Mouse (Mus musculus): ENCODE results near the gene Ube2m. TPM values are rescaled to one million over a fixed set of nuclear protein-coding genes. Genes with fewer than 3 reads are reported as not detected.
A peak's percentile ranks its signal among the peaks of the same experiment; 100 is the strongest.

Ube2m gene
- polyA plus RNA-seq, 1 experiment, result 195 TPM

GRCm38 (mm10) chr7:13043445-13044253, 5.6 kb upstream of the Ube2m start:
- H3K27me3 ChIP-seq (ENCODE audit: control insufficient read depth, insufficient read depth, low read length, poor library complexity, severe bottlenecking), result no peaks in the 10 kb centered on the region
- H3K4me1 ChIP-seq (ENCODE audit: control insufficient read depth, insufficient read depth, low read length), result no peaks in the 10 kb centered on the region
- H3K9ac ChIP-seq (ENCODE audit: low read depth, poor library complexity, severe bottlenecking), result peak overlapping the region; percentile 59
- H3K36me3 ChIP-seq (ENCODE audit: control insufficient read depth, insufficient read depth, low read length, poor library complexity, severe bottlenecking), result no peaks in the 10 kb centered on the region
- H3K9me3 ChIP-seq (replicated peaks; ENCODE audit: control insufficient read depth, insufficient read depth, low read length, poor library complexity, severe bottlenecking), result no peaks in the 10 kb centered on the region
- H3K27ac ChIP-seq (ENCODE audit: insufficient read depth, low read length), result no peak overlapping the region
- 0 out of 2 replicates have a peak, but pooled peaks have one; percentile 12 for TF ChIP-seq EP300 (IDR thresholded peaks at IDR 0.05; ENCODE audit: insufficient read depth, low read depth, low read length)
- no peak for TF ChIP-seq POLR2A (IDR thresholded peaks at IDR 0.05; ENCODE audit: insufficient read depth, low read length)
- peak overlapping the region; percentile 76 for H3K4me3 ChIP-seq (ENCODE audit: low read depth, low read length)

GRCm38 (mm10) chr7:13043120-13043444, 5.0 kb upstream of the Ube2m start:
- TF ChIP-seq CTCF (IDR thresholded peaks at IDR 0.05; ENCODE audit: low read depth, low read length) (no peak), POLR2A (IDR thresholded peaks at IDR 0.05; ENCODE audit: insufficient read depth, low read length) (no peak), EP300 (IDR thresholded peaks at IDR 0.05; ENCODE audit: insufficient read depth, low read depth, low read length) (no peak)
- Histone ChIP-seq H3K9ac (ENCODE audit: low read depth, poor library complexity, severe bottlenecking) (peak overlapping the region; percentile 59), H3K4me3 (ENCODE audit: low read depth, low read length) (peak overlapping the region; percentile 76), H3K4me1 (ENCODE audit: control insufficient read depth, insufficient read depth, low read length) (no peaks in the 10 kb centered on the region), H3K36me3 (ENCODE audit: control insufficient read depth, insufficient read depth, low read length, poor library complexity, severe bottlenecking) (no peaks in the 10 kb centered on the region), H3K9me3 (replicated peaks; ENCODE audit: control insufficient read depth, insufficient read depth, low read length, poor library complexity, severe bottlenecking) (no peaks in the 10 kb centered on the region), H3K27me3 (ENCODE audit: control insufficient read depth, insufficient read depth, low read length, poor library complexity, severe bottlenecking) (no peaks in the 10 kb centered on the region), H3K27ac (ENCODE audit: insufficient read depth, low read length) (no peak overlapping the region)

- TF ChIP-seq POLR2A (IDR thresholded peaks at IDR 0.05; ENCODE audit: insufficient read depth, low read length) (no peak), EP300 (IDR thresholded peaks at IDR 0.05; ENCODE audit: insufficient read depth, low read depth, low read length) (no peak), CTCF (IDR thresholded peaks at IDR 0.05; ENCODE audit: low read depth, low read length) (no peak)
- Histone ChIP-seq H3K9me3 (replicated peaks; ENCODE audit: control insufficient read depth, insufficient read depth, low read length, poor library complexity, severe bottlenecking) (no peaks in the 10 kb centered on the region), H3K27me3 (ENCODE audit: control insufficient read depth, insufficient read depth, low read length, poor library complexity, severe bottlenecking) (no peaks in the 10 kb centered on the region), H3K4me3 (ENCODE audit: low read depth, low read length) (no peak overlapping the region), H3K4me1 (ENCODE audit: control insufficient read depth, insufficient read depth, low read length) (no peaks in the 10 kb centered on the region), H3K9ac (ENCODE audit: low read depth, poor library complexity, severe bottlenecking) (no peak overlapping the region), H3K27ac (ENCODE audit: insufficient read depth, low read length) (no peak overlapping the region), H3K36me3 (ENCODE audit: control insufficient read depth, insufficient read depth, low read length, poor library complexity, severe bottlenecking) (no peaks in the 10 kb centered on the region)
Observed at GRCm38 (mm10) chr7:13042511-13042910, 4.4 kb upstream of the Ube2m start.

GRCm38 (mm10) chr7:13041256-13041655, 3.2 kb upstream of the Ube2m start:
- Histone ChIP-seq H3K36me3 (ENCODE audit: control insufficient read depth, insufficient read depth, low read length, poor library complexity, severe bottlenecking) (no peaks in the 10 kb centered on the region), H3K27ac (ENCODE audit: insufficient read depth, low read length) (no peak overlapping the region), H3K4me3 (ENCODE audit: low read depth, low read length) (no peak overlapping the region), H3K4me1 (ENCODE audit: control insufficient read depth, insufficient read depth, low read length) (no peaks in the 10 kb centered on the region), H3K9ac (ENCODE audit: low read depth, poor library complexity, severe bottlenecking) (no peak overlapping the region), H3K27me3 (ENCODE audit: control insufficient read depth, insufficient read depth, low read length, poor library complexity, severe bottlenecking) (no peaks in the 10 kb centered on the region), H3K9me3 (replicated peaks; ENCODE audit: control insufficient read depth, insufficient read depth, low read length, poor library complexity, severe bottlenecking) (no peaks in the 10 kb centered on the region)
- TF ChIP-seq EP300 (IDR thresholded peaks at IDR 0.05; ENCODE audit: insufficient read depth, low read depth, low read length) (no peak), POLR2A (IDR thresholded peaks at IDR 0.05; ENCODE audit: insufficient read depth, low read length) (no peak), CTCF (IDR thresholded peaks at IDR 0.05; ENCODE audit: low read depth, low read length) (no peak)

- TF ChIP-seq POLR2A (IDR thresholded peaks at IDR 0.05; ENCODE audit: insufficient read depth, low read length) (no peak), CTCF (IDR thresholded peaks at IDR 0.05; ENCODE audit: low read depth, low read length) (no peak), EP300 (IDR thresholded peaks at IDR 0.05; ENCODE audit: insufficient read depth, low read depth, low read length) (no peak)
- H3K4me3 ChIP-seq (ENCODE audit: low read depth, low read length), result peak overlapping the region; percentile 82
- peak overlapping the region; percentile 78 for H3K9ac ChIP-seq (ENCODE audit: low read depth, poor library complexity, severe bottlenecking)
- no peaks in the 10 kb centered on the region for H3K4me1 ChIP-seq (ENCODE audit: control insufficient read depth, insufficient read depth, low read length)
- H3K9me3 ChIP-seq (replicated peaks; ENCODE audit: control insufficient read depth, insufficient read depth, low read length, poor library complexity, severe bottlenecking), result no peaks in the 10 kb centered on the region
- H3K36me3 ChIP-seq (ENCODE audit: control insufficient read depth, insufficient read depth, low read length, poor library complexity, severe bottlenecking), result peaks cover 9% of the 10 kb centered on the region; the same call in 1 of the 2 replicates
- H3K27ac ChIP-seq (ENCODE audit: insufficient read depth, low read length), result peak overlapping the region; percentile 82; the same call in 1 of the 2 replicates
- no peaks in the 10 kb centered on the region for H3K27me3 ChIP-seq (ENCODE audit: control insufficient read depth, insufficient read depth, low read length, poor library complexity, severe bottlenecking)
Observed at GRCm38 (mm10) chr7:13039181-13039580, 1.1 kb upstream of the Ube2m start.

GRCm38 (mm10) chr7:13038621-13039169, 620 bp upstream of the Ube2m start:
- no peaks in the 10 kb centered on the region for H3K4me1 ChIP-seq (ENCODE audit: control insufficient read depth, insufficient read depth, low read length)
- no peaks in the 10 kb centered on the region for H3K9me3 ChIP-seq (replicated peaks; ENCODE audit: control insufficient read depth, insufficient read depth, low read length, poor library complexity, severe bottlenecking)
- H3K27me3 ChIP-seq (ENCODE audit: control insufficient read depth, insufficient read depth, low read length, poor library complexity, severe bottlenecking), result no peaks in the 10 kb centered on the region
- H3K36me3 ChIP-seq (ENCODE audit: control insufficient read depth, insufficient read depth, low read length, poor library complexity, severe bottlenecking), result peaks cover 9% of the 10 kb centered on the region; the same call in 1 of the 2 replicates
- peak overlapping the region; percentile 82 for H3K27ac ChIP-seq (ENCODE audit: insufficient read depth, low read length)
- peak overlapping the region; percentile 82 for H3K4me3 ChIP-seq (ENCODE audit: low read depth, low read length)
- TF ChIP-seq EP300 (IDR thresholded peaks at IDR 0.05; ENCODE audit: insufficient read depth, low read depth, low read length), result no peak
- no peak for TF ChIP-seq CTCF (IDR thresholded peaks at IDR 0.05; ENCODE audit: low read depth, low read length)
- no peak for TF ChIP-seq POLR2A (IDR thresholded peaks at IDR 0.05; ENCODE audit: insufficient read depth, low read length)
- peak overlapping the region; percentile 78 for H3K9ac ChIP-seq (ENCODE audit: low read depth, poor library complexity, severe bottlenecking)

All from ES-Bruce4 (cell line).